Mouse (Mus musculus) granulocyte monocyte progenitor cell, adult 5-6 weeks (primary cell): Measurements from ENCODE around the gene Gm17409. TPM values are rescaled to one million over a fixed set of nuclear protein-coding genes. Genes with fewer than 3 reads are reported as not detected.

Experiments used
- ATAC-seq: replicated peaks from 2 replicates; pipeline ENCODE4 v1.8.0; 2016; ENCODE audit warnings: mild to moderate bottlenecking, moderate TSS enrichment, inconsistent platforms; ENCODE audit not compliant: poor library complexity, severe bottlenecking
- total RNA-seq, 2 experiments: library from RNA; stranded (forward) in 1 of 2; stranded (reverse) in 1 of 2; fragments of 200-712, 200-1000 nt in 1 of 2; fragments of >200 nt in 1 of 2; fragmentation: Nextera tagmentation in 1 of 2; gene quantifications; 2 replicates each; pipeline ENCODE4 v1.2.3; 2014 to 2017

Gene Gm17409
- not detected in 2 replicates for total RNA-seq (2014; fragmentation: Nextera tagmentation)
- not detected in 2 replicates for total RNA-seq (2017)

DNA sequence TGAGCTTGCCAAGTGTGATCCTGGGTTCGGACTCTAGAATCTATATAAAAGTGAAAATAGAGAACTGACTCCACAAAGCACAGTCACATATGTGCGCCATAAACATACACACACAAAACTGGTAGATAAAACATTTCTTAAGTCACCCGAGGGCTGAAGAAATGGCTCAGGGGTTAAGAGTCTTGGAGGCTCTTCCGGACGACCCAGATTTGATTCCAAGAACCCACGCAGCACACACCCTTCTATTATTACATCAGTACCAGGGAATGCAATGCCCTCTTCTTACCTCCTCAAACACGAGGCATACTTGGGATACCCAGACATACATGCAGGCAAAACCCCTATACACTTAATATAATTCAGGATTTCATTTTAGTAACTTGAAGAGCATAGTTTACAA lies at the start of gene Gm17409:
Gene Gm17409, plus strand, starts transcription at position 301 of the 400 bp plus-strand sequence.
- no peak for ATAC-seq

DNA sequence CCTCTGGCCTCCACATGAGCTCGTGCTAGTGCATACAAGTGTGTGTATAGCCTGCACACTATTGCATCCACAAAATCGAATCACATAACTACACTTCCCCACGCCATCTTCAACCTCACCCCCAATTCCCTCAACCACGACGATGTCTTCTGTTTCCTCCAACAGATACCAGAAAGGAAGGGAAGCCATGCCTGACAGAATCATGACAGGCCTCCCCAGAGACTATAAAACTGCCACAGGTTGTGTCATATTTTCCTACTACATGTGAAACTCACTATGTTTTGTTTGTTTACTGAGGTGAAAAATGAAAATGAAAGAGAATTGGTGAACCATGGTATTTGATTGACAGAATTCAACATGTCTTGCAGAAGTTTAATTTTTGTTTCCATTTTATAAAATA lies 46.6 kb upstream of the Gm17409 start:
- no peak for ATAC-seq

DNA sequence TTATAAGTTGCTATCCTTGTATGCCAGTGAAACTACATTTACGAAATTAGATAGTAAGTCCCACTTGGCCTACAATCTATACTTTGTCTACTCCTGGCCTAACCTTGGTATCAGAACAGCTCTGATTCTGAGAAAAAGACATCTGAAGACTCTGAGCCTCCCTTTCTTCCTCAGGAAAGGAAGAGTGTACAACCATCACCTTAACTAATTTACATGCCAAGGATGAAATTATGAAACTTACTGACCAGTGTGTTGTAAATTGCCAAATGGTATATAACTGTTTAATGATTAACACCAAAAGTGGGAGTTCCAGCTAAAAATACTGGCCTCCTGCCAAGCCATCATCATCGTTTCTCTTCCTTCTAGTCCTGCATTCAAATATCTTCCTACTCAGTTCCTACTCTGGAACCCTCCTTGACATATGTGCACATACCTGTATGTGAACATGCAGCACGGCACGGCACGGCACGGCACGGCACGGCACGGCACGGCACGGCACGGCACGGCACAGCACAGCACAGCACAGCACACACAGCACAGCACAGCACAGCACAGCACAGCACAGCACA lies 44.4 kb upstream of the Gm17409 start:
- ATAC-seq, result no peak

DNA sequence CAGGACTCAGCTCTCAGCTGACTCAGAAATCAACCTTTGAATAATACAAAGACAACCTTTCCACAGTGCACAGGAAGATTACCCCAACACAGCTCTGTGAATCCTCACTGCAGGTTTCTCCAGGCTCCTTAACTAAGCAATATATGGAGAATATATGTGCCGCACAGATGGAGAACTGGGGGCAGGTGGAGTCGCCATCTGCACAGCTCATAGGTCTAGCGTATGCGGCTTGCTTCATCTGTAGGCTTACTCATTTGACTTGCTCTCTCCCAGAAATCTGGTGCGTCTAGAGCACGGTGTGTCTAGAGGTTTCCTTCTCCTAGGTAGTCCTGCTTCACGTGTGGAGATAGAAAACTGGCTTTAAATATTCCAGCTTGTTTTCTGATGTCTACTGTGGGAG lies 37.7 kb upstream of the Gm17409 start:
- ATAC-seq, result no peak

DNA sequence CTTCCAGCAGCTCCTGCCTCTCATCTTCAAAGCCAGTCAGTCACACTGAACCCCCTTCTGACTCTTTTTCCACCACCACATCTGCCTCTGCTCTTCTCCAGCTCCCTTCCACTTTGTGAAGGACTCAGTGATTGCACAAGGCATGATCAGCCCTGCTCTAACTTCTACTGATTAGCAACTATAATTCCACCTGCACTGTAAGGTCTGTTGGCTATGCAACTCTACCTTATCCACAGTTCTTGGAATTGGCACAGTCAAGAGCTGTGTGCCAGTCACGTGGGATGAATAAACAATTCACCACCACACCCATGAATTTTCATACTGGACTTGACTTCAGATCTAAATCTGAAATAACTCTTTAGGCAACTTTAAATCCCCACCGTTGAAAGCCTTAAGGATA lies 36.6 kb upstream of the Gm17409 start:
- no peak for ATAC-seq

DNA sequence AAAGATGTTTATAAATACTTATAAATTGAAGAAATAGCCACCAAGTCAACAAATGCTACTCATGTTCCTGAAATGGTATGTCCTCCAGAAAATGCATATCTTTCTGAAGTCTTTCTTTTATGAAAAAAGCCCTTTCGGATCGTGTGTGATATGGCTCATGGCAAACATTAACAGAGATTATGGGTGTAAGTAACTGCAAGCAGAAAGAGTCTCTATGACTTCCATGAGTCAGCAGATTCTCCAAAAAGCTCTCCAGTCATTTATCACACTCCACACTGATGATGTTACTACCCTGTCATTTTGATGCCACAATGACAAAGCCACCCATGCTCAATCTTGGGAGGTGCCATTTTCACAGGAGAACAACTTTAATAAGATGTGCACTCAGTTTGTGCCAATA lies 35.5 kb upstream of the Gm17409 start:
- no peak for ATAC-seq

DNA sequence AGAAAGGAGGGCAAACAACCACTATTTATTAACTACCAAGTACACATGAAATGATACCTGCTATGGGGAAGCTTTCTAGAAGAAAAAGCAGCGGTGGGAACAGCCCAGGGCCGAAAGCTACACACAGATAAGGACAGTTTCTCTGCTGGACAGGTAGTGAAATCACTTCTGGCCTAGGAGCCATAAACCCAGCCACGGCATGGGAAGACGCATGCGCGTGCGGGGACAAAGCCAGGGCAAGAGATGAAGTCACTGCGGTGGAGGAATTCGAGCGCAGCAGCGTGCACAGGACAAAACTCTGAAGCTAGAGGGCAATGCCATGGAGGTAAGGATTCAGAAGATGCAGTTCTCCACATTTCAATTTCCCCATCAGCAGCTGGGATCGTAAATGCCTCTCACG lies 34.4 kb upstream of the Gm17409 start:
- no peak for ATAC-seq

DNA sequence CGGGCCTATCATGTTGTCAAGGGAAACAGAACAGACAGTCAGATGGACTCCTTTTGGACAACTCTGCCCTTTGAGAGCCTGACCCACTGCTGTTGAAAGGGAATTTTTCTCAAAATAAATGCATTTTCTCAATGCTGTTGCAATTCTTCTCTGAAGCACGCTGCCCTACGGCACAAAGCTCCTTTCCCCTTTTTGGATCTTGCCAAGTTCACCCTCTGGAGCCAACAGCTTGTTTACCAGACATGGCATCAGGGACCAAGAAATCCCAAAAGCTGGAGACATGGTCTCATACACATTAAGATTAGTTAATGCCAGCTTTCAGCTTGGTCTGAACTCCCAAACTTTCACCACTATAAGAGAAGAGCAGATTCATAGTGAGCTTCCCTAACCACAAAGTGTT lies 33.0 kb upstream of the Gm17409 start:
- ATAC-seq, result no peak

DNA sequence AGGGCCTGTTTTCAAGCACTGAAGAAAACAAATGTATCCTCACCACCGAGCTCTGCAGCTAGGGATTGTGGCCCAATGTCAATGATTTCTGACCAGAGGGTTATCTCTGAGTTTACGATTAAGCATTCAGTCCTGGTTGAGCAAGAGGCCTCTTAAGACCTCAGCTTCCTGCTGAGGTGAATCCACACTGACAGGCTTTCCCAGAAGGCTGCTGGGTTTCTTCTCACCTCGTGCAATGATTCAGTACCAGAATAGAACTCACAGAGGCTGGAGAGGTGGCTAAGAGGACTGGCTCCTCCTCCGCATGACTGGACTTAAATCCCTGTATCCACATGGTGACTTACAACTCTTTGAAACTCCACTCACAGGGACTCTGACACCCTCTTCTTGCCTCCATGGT lies 26.8 kb upstream of the Gm17409 start:
- peak; percentile 20; the same call in 1 of the 2 replicates for ATAC-seq

DNA sequence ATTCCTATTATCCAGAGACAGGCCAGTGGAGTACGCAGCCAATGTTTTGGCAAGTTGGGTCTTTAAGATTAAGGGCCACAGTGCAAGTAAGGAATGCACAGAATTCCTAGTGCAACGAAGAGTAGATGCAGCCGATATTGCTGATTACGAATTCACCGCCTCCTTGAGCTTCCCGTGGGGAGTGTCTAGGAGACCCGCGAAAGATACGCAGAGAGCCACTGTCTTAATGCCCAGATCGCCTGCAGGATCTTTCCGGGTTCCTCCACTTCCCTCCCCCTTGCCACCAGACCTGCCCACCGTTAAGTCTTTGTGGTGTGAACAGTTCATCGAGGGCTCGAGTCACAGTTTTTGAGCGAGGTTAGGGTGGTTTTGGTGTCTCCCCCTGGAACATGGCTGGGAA lies 22.9 kb upstream of the Gm17409 start:
- no peak for ATAC-seq

DNA sequence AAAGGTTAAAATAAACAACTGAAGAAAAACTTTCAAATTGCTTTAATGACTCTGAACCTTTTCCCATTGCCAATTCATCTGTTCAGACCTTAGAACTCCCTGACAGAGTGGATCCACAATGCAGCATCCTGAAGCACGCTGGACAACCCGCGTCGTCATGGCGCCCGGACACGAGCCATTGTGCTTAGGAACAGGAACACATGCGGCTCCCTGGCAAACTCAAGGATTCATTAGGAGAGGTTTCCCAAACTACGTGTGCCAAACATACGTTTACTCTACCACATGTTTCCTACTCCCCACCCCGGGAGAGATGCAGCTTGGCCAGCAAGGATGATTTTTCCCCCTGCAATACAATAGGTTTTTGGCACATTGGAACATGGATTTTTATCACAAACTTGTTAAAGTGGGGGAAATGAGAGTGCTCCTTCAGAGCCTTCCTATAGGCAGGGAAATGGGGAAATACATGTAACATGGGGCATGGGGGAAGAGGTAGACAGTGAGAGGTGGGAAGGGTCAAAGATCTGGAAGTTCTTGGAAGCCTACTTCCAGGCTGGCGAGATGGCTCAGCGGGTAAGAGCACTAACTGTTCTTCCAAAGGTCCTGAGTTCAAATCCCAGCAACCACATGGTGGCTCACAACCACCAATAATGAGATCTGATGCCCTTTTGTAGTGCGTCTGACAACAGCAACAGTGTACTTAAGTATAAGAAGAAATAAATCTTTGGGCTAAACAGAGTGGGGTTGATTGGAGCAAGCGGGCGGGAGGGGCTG lies 15.6 kb upstream of the Gm17409 start:
- no peak for ATAC-seq

DNA sequence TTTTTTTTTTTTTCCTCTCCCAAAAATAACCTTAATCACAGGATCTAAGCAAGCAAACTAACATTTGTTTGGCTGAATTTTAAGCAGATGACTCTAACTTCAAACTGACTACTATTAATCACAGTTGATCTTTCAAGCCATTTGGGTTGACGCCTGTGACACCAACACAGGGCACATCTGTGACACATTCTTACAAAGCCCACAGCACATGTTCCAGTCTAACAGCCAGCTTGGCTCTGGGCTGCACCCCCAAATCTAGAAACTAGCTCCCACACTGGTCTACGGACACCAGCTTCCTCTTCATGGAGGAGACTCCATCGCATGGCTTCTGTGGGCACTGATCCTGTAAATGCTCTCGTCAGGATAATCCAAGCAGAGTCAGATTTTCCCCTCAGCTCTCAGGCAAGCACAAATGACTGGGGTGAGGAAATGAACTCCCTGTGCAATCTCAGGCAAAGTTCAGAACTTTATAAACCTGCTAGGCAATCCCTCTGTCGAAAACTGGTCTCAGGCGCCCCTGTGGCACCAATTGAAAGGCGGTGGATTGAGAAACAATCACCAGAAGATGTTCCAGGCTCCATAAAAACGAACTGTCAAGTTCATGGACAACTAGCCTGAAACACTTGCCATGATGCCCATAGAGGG lies 13.0 kb upstream of the Gm17409 start:
- ATAC-seq, result no peak

DNA sequence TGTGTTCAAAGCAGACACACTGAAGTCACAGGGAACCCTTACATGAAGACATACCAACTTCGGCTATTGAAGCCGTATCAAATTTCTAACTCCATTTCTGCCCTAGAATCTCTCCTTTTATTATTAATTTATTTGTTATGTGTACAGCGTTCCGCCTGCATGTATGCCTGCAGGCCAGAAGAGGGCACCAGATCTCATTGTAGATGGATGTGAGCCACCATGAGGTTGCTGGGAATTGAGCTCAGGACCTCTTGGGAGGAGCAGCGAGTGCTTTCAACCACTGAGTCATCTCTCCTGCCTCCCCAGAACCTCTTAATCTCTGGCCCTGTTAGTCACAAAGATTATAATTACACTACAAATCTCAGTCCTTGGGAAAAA lies 12.4 kb upstream of the Gm17409 start:
- no peak for ATAC-seq

DNA sequence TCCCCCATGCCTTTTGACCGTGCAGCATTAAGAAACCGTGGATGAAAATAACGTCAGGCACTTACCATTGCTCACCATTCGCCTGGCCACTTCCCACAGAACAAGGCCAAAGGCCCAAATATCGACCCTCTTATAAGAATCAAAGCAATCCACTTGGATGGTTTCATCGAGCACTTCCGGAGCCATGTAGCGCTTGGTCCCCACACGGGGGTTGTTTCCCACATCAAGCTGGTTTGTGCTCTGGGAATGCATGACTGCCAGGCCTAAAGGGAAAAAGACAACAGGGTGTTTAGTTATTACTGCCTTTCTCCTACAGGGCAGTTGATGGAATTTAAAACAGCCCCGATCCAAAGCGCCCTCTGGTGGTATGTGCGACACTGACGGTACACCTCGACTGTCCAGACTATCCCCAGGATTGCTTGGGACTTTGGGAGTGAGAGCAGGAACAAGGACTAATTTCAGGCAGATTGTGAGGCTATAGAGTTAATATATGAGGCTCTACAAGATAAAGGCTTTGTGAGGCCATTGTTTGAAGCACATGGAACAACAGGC lies 11.0 kb upstream of the Gm17409 start:
- peak; percentile 65; the same call in 1 of the 2 replicates for ATAC-seq

DNA sequence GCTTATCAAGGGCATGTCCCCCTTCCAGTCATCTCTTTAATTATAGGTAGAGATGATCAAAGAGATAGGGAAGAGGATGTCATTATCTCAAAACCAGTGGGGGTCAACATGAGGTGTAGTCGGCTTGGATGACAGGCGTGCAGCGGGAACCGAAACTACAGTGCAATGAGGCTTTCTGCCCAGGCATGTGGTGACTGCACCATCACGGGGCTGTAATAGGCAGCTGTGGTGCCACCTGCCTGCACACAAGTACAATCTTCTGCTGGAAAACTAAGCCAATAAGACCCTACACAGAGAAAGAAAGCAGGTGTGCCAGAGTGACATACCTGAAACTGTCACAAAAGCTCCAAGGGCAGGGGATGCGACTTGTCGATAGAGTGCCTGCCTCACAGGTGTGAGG lies 374 bp downstream of the Gm17409 start:
- ATAC-seq, result no peak

DNA sequence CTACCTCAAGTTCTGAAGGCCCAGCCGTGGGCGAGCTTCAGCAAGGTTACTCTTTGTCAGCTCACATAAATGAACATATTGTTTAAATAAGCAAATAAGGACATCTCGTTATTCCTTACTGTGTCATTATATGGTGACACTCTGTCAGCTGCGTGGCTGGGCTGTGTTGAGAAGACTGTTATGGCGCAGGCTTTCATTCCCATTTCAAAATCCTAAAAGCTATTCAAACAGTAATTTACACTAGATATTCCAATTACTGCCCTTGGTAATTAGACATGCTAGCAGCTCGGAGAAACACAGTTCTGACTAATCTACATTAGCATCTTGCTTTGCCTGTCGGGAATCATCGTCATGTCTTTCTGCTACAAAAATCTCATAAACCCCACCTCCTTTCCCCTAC lies 5.7 kb downstream of the Gm17409 start:
- no peak for ATAC-seq

DNA sequence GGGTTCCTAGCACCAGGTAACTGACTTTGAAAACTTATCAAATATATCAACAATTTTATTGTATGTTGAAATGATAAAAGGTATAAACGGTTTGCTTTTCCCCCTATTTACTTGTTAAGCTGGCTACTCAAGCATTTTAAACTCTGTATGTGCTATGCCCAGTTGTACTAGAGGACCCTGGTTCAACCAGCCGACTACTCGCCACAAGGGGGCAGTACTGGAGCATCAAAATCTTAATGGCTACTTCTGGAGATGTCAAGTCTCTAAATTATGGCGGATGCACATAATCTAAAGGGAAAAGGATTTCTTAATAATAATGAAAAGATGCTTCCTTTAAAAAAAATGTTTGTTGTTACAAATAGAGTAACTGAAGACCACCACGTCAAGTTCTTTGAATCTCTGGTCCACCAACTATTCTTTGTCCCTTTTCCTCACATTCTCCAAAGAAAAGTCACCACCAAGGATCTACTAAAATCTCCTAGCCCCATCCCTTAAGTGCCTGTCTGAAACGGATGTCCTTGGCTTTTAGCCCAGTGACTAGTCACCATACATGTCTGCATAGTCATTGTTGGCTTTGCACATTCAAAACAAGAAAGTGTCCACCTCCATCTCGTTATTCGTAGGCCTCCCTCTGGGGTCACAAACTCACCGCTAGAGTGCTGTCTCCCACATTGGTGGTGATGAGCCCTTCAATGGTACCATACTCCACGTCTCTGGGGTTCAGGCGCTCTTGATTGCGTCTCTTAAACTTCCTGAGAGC lies 7.2 kb downstream of the Gm17409 start:
- peak; percentile 65 for ATAC-seq

DNA sequence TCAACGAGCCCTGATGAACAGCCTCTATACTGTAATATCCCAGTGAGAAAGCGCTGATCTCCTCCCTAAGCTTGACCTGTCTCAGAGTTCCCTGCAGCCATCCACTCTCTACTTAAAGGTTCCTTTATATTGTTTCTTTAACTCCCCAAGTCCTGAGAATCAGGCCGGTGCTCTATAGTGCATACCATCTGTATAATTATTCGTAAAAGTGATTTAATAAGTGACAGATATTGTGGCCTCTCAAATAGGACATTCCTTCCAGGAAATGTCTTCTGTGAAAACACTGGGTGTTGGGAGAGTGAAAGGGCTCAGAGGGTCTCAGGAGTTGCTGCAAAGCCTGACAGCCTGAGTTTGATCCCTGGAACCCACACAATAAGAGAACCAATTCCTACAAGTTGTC lies 8.2 kb downstream of the Gm17409 start:
- no peak for ATAC-seq

DNA sequence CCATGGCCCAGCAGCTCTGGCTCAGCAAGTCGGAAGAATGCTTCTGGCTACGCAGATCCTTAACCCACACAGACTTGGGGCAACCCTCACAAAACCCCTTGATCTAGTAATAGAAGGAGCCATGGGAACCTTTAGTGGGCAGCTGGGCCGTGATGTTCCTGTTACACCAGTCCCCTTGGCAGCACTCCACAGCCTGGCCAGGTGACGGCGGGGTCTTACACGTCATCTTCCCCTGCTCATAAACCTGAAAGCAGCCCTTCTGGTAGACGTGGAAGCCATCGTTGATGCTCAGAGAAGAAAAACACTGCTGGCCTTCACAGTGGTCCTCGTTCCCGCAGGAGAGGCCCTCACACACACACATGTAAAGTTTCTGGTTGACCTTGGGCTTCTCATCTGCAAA lies 9.6 kb downstream of the Gm17409 start:
- no peak for ATAC-seq

DNA sequence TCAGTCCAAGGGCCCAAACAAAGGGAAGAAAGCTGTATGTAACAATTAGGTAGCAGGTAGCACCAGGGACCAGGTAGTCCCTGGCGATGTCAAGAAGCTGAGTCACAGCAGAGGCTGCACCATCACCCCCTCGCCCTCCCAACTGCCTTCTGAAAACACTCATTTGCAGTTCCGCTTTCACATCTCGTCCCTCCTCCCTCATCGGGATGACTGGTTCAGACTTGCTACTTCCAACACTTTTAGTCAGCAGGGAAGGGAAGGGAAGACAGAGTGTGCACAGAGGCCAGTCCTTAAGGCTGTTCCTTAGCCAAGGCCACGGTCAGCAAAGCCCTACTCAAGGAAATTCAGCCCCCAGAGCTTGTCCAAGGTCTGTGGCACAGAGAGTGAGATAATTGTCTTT lies 10.8 kb downstream of the Gm17409 start:
- peak; percentile 90 for ATAC-seq
